Mouse (Mus musculus) left cerebral cortex, postnatal 14 days (tissue): ENCODE data around the gene Ruvbl2. TPM values are rescaled to one million over a fixed set of nuclear protein-coding genes. Genes with fewer than 3 reads are reported as not detected.
"Not testable (repeated sequence)": the region's sequence is repeated elsewhere in the genome, so short reads cannot be mapped to it uniquely, and the experiment has no call there.

Experiments
- DNase-seq, 2 experiments: peaks; one replicate each; pipeline ENCODE4 v3.0.0; 2021 to 2022; ENCODE audit warnings: low spot score in 2 of 2, mixed read lengths in 1 of 2
- intact Hi-C: fragments of 180-260 bp; cut with DNase I; formaldehyde crosslinking; loops from one replicate; pipeline ENCODE4 v1.15.1; 2025
- long read RNA-seq, 2 experiments: library from polyadenylated mRNA; stranded (forward); transcript quantifications; one replicate each; pipeline ENCODE4 v2.0.0; 2021
- total RNA-seq, 2 experiments: library from RNA; stranded (reverse); gene quantifications; 2 replicates each; pipeline ENCODE4 v1.2.3; 2021

Ruvbl2 gene
- 10 to 100 TPM; 32.1 to 35.6 TPM for total RNA-seq
- long read RNA-seq, experiment 1, transcript Ruvbl2-201 (15 exons, 1,834 nt): major isoform, 53 of 75 reads
- long read RNA-seq, experiment 1, partial matches to known transcripts: 15 of 75 reads
- long read RNA-seq, experiment 1, other reads (novel, unspliced or antisense): 7 of 75 reads
- long read RNA-seq, experiment 2, transcript Ruvbl2-201 (15 exons, 1,834 nt): major isoform, 49 of 64 reads
- long read RNA-seq, experiment 2, partial matches to known transcripts: 13 of 64 reads
- long read RNA-seq, experiment 2, other reads (novel, unspliced or antisense): 2 of 64 reads

GRCm38 (mm10) chr7:45437521-45438276, at the start of gene Ruvbl2:
Gene Ruvbl2 (minus strand): TSS chr7:45438096.
- intact Hi-C loops: no loop called here
- no peak for DNase-seq

DNA sequence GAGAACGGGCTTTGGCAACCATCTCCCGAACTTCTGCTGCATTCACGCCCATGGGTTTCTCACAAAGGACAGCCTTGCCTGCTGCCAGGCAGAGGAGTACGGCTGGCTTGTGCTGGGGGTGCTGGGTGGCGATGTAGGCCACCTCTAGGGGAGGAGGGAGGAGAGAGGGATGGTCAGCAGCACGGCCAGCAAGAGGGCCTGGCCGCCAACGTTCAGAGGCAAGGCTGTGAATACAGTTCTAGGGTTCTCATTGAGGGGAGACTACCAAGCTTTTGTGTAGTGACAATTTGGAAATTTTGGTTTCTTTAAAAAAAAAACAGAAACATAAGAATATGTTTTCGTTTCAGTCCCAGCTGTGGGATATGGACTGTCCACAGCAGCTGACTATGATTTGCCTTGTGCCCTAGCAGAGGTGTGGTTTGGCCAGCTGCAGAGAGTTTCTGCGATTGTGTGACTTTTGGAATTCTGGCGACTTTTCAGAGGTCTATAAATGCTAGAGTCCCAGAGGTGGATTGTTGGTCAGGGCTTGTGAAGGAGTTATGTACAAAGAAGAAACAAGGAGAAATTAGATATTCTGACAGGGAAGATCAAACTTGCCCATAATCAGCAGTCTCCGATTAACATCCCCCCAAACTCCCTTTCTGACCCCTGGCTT, 49.0 kb upstream of the Ruvbl2 start, which contains the start of gene Gm45808:
Gm45808 (minus strand) TSS at position 51 of the 655 bp plus-strand sequence.
- intact Hi-C loops: no loop called here
- no peak for DNase-seq

DNA sequence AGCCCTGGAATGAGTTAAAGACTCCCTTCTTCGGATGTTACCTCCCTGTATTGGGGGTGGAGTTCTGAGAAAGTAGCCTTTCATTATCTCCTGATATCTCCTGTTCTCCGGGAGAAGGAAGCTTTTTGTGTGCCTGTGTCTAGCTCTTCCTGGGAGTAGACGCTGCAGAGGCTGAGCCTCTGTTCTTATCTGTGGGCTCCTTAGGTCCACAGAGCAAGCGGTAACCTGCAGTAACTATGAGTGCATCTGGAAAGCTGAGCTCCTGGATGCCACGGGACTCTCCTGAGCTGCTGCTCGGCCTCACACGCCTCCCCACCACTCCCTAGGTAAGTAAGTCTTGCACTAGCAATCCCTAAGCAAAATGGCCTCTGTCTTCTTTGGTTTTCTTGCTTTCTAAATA, 48.3 kb upstream of the Ruvbl2 start:
- DNase-seq: no peak
- intact Hi-C loops: no loop called here

DNA sequence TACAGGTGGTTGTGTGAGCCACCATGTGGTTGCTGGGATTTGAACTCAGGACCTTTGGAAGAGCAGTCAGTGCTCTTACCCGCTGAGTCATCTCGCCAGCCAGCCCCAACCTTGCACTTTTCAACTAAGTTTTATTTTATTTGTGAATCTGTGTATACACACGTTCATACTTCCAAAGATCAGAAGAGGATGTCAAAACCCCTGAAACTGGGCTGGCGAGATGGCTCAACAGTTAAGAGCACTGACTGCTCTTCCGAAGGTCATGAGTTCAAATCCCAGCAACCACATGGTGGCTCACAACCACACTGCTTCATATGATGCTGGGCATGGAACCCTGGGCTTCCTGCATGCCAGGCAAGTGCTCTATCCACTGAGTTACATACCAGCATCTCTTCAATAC, 47.1 kb upstream of the Ruvbl2 start:
- DNase-seq, intact Hi-C loops: not testable (repeated sequence)

DNA sequence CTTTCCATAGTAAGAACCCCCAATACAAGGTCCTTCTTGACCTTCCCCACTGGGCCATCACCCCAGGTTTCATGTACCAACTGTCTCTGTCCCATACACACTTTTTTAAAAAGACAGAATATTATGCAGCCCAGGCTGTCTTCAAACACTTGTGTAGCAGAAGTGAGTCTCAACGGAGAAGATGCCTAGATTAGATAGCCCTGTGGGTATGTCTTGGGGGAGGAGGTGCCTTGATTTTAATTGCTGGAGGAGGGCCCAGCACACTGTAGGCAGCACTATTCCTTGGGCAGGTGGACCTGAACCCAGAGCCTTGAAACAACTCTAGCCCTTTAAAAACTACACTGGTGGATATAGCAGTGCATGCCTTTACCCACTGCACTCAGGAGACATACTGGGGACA, 44.3 kb upstream of the Ruvbl2 start:
- DNase-seq: no peak
- intact Hi-C loops: no loop called here

- intact Hi-C loops: no loop called here
- peak; percentile 70 to 79 for DNase-seq
Observed at GRCm38 (mm10) chr7:45481374-45481927, 43.6 kb upstream of the Ruvbl2 start, which contains the start of gene Tulp2. Gene Tulp2 (plus strand): TSS chr7:45481877.

DNA sequence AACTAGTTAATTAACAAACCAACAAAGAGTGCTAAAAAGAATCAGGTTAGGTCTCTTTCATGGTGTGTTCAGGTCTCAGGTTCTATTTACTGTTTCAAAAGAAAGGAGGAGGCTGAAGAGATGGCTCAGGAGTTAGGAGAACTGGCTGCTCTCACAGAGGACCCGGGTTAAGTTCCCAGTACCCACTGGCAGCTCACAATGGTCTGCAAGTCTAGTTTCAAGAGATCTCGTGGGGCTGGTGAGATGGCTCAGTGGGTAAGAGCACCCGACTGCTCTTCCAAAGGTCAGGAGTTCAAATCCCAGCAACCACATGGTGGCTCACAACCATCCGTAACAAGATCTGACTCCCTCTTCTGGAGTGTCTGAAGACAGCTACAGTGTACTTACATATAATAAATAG, 42.4 kb upstream of the Ruvbl2 start:
- intact Hi-C loops, DNase-seq: not testable (repeated sequence)

GRCm38 (mm10) chr7:45478774-45479173, 40.9 kb upstream of the Ruvbl2 start:
- intact Hi-C loops: no loop called here
- DNase-seq: no peak

DNA sequence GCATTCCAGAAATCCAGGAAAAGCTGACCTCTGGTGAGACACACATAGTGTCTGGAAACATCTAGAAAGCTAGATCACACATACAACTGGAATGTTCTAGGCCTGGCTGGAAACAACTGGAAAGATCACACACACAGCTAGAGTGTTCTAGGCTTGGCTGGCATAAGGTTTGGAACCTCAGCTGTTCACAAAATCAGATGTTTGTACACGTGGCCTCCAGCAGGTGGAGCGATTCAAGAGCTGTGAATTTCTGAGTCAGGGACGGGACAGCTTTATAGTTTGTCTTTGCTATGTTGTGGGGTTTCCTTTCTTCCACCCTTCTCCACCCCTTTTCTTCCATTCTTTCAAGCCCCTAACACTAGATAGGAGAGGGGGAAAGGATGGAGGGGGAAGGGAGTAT, 39.1 kb upstream of the Ruvbl2 start:
- DNase-seq: peak; percentile 67 to 73
- intact Hi-C loops: loop anchor here (2.0 kb wide), 1 partner anchor 84 kb away; no protein-coding TSS in a partner anchor

- no peak for DNase-seq
- intact Hi-C loops: loop anchor here (2.0 kb wide), 1 partner anchor 84 kb away; no protein-coding TSS in a partner anchor
Observed at GRCm38 (mm10) chr7:45476453-45476852, 38.6 kb upstream of the Ruvbl2 start.

DNA sequence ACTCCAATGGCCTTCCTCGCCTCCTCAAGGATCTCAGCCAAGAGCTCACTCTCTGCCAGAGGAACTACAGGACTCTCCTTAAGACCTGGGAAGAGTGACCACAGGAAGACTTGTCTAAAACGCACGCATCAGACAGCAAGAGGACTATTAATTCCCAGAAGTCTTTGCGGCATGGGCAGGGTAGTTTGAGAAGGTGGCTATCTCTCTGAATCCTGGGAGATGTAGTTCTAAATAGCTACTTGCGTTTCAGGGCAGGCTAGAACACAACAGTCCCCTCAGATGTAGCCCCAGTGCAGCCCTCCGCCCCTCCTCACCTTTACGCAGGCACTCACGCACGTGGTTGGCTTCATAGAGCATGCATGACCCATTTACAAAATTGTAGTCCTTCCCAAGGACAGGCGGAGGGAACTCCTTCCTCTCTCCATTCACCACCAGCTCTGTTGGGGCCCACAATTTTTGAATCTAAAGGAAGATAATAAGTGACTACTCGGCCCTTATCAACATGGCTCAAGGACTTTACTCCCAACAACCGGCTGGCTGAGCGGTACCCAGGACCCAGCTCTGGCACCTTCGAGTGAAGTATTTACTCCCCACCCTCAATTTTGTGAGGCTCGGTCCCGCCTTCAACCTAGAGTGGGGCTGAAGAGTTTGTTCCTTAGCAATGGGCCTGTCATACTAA, 37.5 kb upstream of the Ruvbl2 start:
- intact Hi-C loops: no loop called here
- DNase-seq: no peak

DNA sequence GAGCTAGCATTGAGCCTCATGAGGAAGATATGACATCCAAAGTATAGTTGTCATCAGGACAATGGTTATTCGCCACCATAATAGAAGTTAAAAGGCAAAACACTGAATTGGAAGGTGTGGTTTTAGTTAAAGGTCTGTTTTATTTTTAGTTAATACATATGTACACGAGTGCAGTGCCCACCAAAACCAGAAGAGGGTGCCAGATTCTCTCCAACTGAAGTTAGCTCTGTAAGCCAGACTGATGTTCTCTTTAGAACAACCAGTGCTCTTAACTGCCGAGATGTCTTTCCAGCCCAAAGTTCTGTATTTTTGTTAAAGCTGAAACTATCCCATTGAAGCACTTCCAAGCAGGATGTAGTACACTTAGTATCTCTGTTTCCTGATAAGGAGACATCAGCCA, 33.0 kb upstream of the Ruvbl2 start:
- intact Hi-C loops: loop anchor here (5.0 kb wide), 1 partner anchor 46 kb away; no protein-coding TSS in a partner anchor
- peak; percentile 87 to 89 for DNase-seq

DNA sequence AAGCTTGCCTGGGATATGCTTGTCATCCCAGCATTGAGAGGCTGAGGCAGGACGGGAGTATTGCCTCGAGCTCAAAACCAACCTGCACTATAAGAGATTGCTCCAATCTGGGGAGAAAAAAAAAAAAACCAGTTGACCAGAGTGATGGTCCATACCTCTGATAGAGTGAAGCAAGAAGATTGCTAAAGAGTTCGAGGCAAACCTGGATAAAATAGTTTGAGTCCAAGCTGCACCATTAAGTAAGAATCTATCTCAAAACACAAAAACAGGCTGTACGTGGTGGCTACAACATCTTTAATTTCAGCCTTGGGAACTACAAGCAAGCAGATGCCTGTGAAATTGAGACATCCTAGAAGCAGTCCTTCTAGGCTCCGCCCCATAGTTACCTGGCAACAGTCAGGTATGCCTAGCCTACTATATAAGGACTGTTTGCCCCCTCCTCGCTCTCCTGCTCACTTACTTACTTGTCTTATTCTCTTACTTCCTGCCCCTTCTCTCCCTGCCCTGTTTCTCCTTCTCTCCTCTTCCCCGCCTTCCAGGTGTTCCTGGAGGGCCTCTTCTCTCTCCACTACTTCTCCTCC, 29.3 kb upstream of the Ruvbl2 start:
- DNase-seq: no peak
- intact Hi-C loops: loop anchor here (10.0 kb wide), 1 partner anchor 238 kb away; the partner anchor contains the start of gene Dbp

DNA sequence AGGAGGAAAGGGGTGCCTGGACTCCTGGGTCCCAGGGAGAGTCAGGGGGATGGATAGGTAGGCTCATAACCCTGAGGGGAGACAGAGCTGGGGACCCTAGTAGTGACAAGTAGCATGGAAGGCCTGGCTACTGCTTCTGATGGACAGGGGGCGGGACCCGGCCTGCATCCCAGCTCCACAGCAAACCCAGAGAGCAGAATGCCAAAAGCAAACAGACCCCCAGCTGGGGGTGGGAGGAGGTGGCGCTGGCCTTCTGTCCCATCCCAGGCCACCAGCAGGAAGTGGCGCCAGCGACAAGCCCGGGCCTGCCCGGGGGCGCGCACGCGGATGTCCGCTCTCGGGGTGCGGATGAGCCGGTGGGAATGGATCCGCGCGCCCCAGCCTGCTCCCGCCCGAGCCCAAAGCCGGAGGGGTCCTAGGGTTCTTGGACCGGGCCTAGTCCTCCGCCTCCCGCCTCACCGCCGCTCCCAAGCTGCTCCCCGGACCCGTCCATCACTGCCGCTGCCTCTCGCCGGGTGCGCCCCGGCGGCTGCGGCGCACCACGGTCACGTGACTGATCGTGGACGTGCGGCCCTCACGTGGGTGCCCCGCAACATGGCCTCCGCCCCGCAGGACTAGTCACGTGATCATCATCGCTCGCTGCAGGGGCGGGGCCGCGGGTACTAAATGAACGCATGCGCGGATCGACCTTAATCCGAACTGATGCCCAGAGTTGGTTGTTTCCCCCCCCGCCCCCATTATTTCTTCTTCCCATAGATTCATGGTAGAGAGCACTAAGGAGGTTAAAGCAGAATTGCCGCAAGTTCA, 28.6 kb upstream of the Ruvbl2 start, which contains the start of gene Bax:
Bax (minus strand) TSS at position 616 of the 807 bp plus-strand sequence.
- intact Hi-C loops: loop anchor here (10.0 kb wide), 1 partner anchor 238 kb away; the partner anchor contains the start of gene Dbp
- DNase-seq: peak; percentile 97 to 98

DNA sequence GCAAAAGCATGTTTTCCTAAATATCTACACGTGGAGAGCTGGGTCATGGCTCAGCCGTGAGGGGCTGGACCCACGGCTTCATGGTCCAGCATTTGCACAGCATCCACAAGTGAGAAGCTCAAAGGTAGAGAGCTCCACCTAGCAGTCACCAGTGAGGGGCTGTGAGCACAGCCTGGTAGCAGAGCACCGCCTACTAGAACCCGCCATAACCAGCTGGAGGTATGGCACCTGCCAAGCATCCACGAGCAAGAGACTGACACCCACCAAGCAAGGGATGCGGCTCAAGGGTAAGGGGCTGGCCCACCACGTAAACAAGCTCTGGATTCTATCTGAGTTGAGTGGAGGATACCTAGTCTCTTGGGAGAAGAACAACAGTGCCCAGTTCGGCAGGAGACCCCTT, 27.7 kb upstream of the Ruvbl2 start:
- DNase-seq: no peak
- intact Hi-C loops: loop anchor here (10.0 kb wide), 1 partner anchor 239 kb away; the partner anchor contains the start of gene Dbp

GRCm38 (mm10) chr7:45465112-45465511, 27.2 kb upstream of the Ruvbl2 start:
- DNase-seq: no peak
- intact Hi-C loops: loop anchor here (10.0 kb wide), 1 partner anchor 240 kb away; the partner anchor contains the start of gene Dbp

GRCm38 (mm10) chr7:45463987-45464778, 26.3 kb upstream of the Ruvbl2 start:
- intact Hi-C loops: loop anchor here (10.0 kb wide), 1 partner anchor 241 kb away; the partner anchor contains the start of gene Dbp
- no peak for DNase-seq
